Mouse (Mus musculus) monocyte, adult 5-6 weeks (primary cell): Measurements from ENCODE around the gene Armc9. TPM values are rescaled to one million over a fixed set of nuclear protein-coding genes. Genes with fewer than 3 reads are reported as not detected.

Experiments used
- ATAC-seq: fragments of 153-309, 156-312 bp; replicated peaks from 2 replicates; pipeline ENCODE4 v1.8.0; 2017; ENCODE audit warnings: mild to moderate bottlenecking; ENCODE audit not compliant: low TSS enrichment, insufficient number of reproducible peaks, severe bottlenecking, poor library complexity, low FRiP score
- total RNA-seq: library from RNA; stranded (forward); fragments of 200-1000, 200-491, 200-594 nt; gene quantifications from 3 replicates; pipeline ENCODE4 v1.2.3, GENCODE M21; 2017

Armc9 gene
- total RNA-seq, 1 experiment from 2014 or later: 5.3 TPM

DNA sequence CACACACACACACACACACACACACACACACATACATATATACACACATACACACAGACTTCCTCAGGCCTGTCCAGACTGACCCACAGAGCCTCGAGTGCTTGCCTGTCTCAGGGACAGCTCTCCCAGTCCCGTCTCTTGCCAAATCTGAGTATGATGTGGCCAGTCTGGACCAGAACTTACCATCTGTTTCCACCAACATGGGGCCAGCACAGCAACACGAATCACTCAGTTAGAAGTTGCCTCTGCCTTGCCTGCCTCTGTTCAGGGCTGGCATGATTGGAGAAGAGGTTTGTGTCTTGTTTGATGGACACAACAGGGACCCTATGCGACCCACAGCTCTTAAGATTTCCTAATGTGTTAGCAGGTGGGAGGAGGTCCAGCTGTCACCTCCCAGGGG, 101.7 kb downstream of the Armc9 start:
- ATAC-seq: no peak

- no peak for ATAC-seq
Measured at GRCm38 (mm10) chr1:86257228-86257627, 102.6 kb downstream of the Armc9 start.

GRCm38 (mm10) chr1:86258171-86258824, 103.7 kb downstream of the Armc9 start:
- no peak for ATAC-seq

GRCm38 (mm10) chr1:86263564-86264339, 109.2 kb downstream of the Armc9 start:
- ATAC-seq: peak; percentile 82

GRCm38 (mm10) chr1:86265060-86265459, 110.5 kb downstream of the Armc9 start:
- ATAC-seq: no peak

GRCm38 (mm10) chr1:86268492-86269189, 114.1 kb downstream of the Armc9 start:
- ATAC-seq: no peak

- ATAC-seq: no peak
Measured at GRCm38 (mm10) chr1:86269190-86269508, 114.6 kb downstream of the Armc9 start.

- no peak for ATAC-seq
Measured at GRCm38 (mm10) chr1:86271707-86272106, 117.1 kb downstream of the Armc9 start.

DNA sequence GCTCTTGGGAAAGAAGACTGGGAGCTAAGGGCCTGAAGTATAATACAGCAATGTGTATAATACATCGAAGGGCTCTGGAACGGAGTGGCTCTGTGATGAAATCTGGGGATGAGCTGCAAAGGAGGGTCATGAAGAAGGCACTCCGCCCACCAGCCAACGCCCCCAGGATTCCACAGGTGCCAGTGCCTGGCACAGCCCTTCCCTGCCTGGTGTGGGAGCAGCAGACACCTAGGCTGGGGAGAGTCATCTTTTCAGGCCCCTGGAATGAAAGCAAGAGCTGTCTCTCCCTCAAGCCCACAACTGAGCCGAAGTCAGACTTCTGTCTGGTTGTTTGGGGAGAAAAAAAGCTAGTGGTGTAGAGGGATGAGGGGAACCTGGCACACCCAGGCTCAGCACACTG, 122.5 kb downstream of the Armc9 start:
- ATAC-seq: no peak

DNA sequence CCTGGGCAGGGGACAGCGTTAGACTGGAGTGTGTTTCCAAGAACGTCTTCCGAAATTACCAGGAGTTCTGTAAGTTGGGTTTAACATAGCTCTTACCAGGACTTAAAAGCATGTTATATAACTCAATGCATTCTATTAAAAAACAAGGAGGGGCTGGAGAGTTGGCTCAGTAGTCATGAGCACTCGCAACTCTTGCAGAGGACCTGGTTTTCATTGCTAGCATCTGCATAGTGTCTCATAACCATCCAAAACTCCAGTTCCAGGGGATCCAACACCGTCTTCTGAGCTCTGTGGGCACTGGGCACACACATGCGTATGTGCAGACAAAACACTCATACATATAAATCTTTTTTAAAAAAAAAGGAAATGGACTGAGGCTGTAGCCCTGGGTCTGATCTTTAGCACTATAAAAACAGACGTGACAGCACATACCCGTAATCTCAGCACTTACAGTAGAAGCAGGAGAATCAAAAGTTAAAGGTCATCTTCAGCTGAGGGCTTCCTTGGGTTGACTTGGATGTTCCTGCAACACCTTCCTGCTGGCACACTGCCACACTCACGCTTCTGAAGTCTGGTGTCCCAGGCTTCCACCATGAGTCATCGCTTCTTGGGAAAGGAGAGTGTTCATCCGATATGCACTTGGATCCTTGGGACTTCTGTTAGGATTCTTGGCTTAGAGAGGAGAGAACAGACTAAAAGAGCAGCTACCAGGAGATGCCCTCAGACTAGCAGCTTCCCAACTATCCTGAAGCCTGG, 127.4 kb downstream of the Armc9 start:
- no peak for ATAC-seq

DNA sequence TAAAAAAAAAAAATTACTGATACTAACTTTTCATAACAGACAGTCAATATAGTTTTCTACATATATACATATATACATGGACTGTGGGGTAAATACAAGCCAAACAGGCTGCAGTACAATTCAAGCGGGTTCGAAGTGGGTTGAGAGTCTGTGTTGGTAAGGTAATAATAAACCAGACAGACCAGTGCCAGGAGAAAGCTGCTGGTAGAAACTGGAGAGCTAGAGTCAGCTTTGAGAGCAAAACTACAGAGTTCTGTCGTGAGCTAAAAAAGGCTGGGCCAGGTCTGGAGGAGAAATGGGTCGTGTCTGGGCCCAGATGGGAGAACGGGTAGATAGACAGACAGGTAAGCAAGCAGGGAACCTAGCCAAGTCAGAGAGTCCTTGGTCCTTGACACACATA, 129.5 kb downstream of the Armc9 start:
- no peak for ATAC-seq

GRCm38 (mm10) chr1:86285295-86285694, 130.7 kb downstream of the Armc9 start:
- no peak for ATAC-seq

DNA sequence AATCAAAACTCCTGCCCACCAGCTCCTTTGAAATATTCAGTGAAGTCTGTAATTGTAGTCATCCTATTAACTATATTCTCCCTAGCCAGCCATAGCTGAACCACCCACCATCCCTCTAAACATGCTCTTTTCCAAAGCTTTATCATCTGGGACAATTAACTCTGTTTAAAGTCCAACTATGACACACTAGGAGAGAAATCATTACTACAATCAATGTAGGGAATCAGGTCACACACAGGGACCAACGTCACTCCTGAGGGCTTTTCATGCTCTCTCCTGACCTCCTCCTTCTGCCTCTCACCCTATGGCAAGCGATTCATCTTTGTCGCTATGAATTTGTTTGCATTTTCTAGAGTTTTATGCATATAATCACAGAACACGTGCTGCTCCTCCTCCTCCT, 132.9 kb downstream of the Armc9 start:
- no peak for ATAC-seq

- ATAC-seq: no peak
Measured at GRCm38 (mm10) chr1:86290452-86290851, 135.9 kb downstream of the Armc9 start.

GRCm38 (mm10) chr1:86293091-86293490, 138.5 kb downstream of the Armc9 start:
- ATAC-seq: no peak

DNA sequence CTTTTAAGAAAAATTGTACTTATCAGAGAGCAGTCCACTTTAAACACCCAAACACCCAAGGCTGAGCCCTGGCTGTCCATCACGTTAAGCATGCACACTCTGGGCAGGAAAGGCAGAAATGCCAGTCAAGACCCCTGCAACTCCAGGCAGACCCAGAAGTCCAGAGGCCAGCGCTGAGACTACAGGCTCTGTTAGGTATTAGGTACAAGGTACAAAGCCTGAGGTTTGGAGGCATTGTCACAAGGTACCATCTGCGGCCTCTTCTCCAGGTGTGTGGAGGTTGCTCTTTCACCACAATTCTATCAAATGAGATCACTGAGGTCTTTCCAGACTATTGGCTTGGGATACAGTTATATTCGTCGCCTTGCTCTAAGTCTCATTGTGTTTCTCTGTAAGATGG, 139.3 kb downstream of the Armc9 start:
- ATAC-seq: no peak

DNA sequence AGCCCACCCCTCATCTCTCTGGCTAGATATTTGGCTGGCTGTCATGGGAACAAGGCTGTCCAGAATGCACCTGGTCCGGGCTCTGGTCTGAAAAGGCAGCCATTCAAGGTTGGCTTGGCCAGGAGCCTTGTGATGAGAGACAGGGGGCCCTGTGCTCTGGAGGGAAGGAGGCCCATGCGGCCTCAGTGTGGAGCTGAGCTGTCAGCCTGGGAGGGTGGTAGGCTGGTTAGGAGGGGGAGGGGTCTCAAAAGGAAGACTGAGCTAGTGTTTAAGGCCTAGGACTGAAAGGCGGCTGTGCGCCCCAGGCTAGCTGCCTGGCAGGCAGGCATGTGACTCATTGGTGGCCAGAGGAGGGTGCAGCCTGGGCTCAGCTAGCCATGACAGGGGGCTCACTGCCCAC, 139.9 kb downstream of the Armc9 start:
- 0 out of 2 replicates have a peak, but pooled peaks have one; percentile 17 for ATAC-seq

DNA sequence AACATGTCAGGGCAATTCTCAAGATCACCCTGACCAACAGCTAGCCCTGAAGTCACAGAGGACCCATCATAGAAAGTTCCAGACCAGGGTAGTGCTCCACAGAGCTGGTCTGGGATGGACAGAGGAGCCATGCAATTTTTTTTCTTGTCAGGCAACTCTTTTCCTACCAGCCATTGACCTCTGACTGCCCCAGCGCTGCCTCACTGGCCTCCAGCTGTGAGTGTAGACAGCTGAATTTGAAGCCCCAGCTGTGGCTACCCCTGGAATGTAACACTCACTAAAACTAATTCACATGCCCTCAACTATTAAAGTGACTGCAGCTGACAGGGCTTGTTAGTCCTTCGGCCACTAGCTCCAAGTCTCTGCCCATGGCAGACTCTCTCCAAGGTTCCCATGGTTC, 145.5 kb downstream of the Armc9 start:
- no peak for ATAC-seq

DNA sequence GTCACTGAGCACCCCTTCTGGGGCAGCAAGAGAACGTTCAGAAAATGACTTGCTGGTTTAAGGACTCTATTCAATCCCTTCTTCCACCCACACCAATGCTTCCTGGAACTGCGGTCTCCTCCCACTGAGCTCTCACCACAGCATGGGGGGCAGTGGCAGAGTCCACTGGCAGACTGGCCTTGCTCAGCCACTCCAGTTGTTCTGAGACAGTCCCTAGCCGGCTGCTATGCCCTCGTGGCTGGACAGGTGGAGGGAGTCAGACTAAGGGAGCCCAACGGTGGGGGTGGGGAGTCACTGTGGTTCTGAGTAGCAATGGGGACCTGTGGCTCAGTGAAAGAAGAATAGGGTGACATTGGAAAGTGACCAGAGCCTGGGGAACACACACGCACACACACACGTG, 146.2 kb downstream of the Armc9 start:
- no peak for ATAC-seq
